Mouse (Mus musculus) layer of hippocampus, postnatal 25 days (tissue): Measurements from ENCODE around the gene Grin2d. TPM values are rescaled to one million over a fixed set of nuclear protein-coding genes. Genes with fewer than 3 reads are reported as not detected.

Experiments
- DNase-seq, 2 experiments: peaks; one replicate each; pipeline ENCODE4 v3.0.0; 2022; ENCODE audit warnings: mixed read lengths in 2 of 2, low spot score in 1 of 2; ENCODE audit errors: extremely low spot score in 1 of 2
- total RNA-seq, 2 experiments: library from RNA; stranded (reverse); gene quantifications; 2 replicates each; pipeline ENCODE4 v1.2.3; 2021

Grin2d gene
- total RNA-seq, 2 experiments from 2014 or later = 11.2 to 12.7 TPM

GRCm38 (mm10) chr7:45813787-45814779 lies 64.1 kb downstream of the Grin2d start, which contains the start of gene Cyth2:
Cyth2 (minus strand) TSS chr7:45814581.
- peak; percentile 90 to 96 for DNase-seq

- no peak for DNase-seq
Measured at GRCm38 (mm10) chr7:45812921-45813320, 65.3 kb downstream of the Grin2d start.

- DNase-seq = no peak
Measured at GRCm38 (mm10) chr7:45809276-45810075, 68.7 kb downstream of the Grin2d start.

DNA sequence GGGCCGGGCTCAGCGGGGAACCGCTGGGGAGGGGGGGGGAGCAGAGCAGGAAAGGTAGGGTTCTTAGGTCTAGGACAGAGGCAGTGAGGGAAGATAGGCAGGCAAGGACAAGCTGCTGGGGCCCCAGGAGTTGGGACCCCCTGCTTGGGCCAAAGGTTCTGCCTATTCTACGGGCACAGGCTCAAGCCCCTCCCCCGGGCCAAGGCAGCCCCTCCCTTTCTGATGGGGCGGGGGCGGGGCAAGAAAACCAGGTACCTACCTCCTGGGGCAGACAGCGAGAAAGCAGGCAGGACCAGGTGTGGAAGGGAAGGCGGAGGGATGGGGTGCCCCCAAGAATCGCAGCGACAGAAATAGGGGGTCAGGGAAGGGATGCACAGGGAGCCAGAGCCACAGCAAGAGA lies 69.7 kb downstream of the Grin2d start:
- no peak for DNase-seq

DNA sequence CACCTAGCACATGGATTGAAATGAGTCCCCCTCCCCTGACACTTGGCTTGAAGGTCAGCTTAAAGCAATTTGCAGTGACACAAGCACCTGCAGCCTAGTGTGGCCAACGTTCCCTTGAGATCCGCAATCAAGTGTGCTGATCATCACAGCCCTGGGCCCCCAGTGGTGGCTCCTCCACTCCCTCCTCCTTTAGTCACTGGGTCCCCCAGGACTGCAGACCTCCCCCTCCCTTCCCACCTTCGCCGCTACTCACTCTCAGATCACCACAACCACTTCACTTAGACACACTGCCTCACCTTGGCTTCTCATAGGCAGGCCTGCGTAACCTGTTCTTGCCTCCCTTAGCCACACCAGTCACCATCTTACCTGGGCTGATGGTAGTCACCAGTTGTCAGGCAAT lies 72.2 kb downstream of the Grin2d start:
- no peak for DNase-seq

- no peak for DNase-seq
Measured at GRCm38 (mm10) chr7:45802551-45802950, 75.6 kb downstream of the Grin2d start.

GRCm38 (mm10) chr7:45801348-45801747 lies 76.8 kb downstream of the Grin2d start:
- DNase-seq = peak; percentile 89 to 98

DNA sequence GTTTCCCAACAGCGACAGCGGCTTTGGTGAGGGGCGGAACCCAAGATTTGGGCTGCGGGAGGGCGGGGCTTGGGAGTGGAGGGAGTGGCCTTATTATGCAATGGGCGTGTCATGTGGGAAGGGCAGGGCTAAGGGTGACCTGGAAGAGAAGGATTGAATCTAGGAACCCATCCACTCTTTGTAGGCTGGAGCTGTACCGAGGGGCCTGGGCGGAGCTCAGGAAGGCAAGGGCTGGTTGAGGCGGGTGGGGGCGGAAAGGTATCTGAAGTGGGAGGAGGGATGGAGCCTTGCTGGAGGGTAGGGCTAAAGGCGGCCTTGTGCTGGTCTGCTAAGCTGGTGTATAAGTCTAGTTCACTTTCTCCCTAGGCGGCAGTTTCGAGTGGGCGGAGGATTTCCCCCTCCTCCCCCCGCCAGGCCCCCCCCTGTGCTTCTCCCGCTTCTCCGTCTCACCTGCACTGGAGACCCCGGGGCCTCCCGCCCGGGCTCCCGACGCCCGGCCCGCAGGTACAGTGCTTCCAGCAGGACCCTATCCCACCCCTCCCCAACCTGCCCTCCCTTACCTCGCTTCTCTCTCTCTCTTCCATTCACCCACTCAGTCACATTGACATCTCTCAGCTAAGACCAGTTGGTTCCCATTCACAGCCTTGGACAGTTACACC lies 77.5 kb downstream of the Grin2d start:
- DNase-seq = no peak

GRCm38 (mm10) chr7:45800001-45800400 lies 78.2 kb downstream of the Grin2d start:
- DNase-seq = no peak

DNA sequence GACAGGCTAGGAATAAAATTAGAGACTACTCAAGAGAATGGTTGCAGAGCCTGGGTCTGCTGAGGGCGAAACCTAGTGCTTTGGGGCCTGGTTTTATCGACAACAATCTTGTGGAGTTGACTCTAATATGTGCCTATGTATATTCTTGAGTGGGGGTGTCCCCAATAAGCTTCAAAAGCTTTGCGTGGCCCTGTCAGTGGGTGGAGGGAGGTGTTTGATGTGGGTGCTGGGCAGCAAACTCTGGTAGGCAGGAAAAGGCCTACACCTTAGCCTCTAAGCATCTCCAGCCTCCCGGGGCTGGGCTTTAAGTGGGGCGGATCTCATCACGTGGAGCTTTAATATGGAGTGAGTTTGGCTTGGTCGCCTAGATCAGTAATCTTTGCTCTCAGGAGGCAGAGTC lies 79.2 kb downstream of the Grin2d start:
- DNase-seq = no peak

- no peak for DNase-seq
Measured at GRCm38 (mm10) chr7:45798511-45798836, 79.7 kb downstream of the Grin2d start.

GRCm38 (mm10) chr7:45797661-45798510 lies 80.3 kb downstream of the Grin2d start:
- no peak for DNase-seq

DNA sequence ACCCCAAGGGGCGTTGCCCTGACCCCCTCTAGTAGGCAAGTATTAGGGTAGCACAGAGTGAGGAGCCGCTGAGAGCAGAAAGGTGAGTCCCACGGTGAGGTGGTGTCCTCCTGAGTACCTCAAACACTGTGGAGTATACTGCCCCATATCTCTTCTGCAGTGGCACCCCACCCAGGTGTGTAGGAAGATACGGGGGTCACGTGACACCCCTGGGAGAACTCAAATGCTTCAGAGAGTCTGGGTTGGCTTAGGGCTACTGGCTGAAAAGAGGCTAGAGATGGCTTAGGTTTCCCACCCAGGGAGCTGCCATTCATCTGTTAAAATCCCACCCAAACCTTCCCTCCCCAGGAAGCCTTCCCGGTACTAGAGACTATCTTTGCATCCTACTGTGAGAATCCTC lies 81.2 kb downstream of the Grin2d start:
- DNase-seq = no peak

DNA sequence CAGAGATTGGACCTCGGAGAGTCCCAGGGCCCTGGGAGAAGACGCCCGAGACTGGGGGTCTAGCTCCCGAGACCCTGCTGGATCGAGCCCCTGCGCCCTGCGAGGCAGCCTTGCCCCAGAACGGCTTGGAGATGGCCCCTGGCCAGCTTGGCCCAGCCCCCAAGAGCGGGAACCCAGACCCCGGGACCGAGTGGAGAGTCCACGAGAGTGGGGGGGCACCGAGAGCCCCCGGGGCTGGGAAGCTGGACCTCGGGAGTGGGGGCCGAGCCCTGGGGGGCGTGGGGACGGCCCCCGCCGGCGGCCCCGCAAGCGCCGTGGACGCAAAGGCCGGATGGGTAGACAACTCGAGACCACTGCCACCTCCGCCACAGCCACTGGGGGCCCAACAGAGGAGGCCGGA lies 83.2 kb downstream of the Grin2d start:
- no peak for DNase-seq

- no peak for DNase-seq
Measured at GRCm38 (mm10) chr7:45793969-45794585, 84.1 kb downstream of the Grin2d start.

- DNase-seq = no peak
Measured at GRCm38 (mm10) chr7:45793240-45793639, 84.9 kb downstream of the Grin2d start.

DNA sequence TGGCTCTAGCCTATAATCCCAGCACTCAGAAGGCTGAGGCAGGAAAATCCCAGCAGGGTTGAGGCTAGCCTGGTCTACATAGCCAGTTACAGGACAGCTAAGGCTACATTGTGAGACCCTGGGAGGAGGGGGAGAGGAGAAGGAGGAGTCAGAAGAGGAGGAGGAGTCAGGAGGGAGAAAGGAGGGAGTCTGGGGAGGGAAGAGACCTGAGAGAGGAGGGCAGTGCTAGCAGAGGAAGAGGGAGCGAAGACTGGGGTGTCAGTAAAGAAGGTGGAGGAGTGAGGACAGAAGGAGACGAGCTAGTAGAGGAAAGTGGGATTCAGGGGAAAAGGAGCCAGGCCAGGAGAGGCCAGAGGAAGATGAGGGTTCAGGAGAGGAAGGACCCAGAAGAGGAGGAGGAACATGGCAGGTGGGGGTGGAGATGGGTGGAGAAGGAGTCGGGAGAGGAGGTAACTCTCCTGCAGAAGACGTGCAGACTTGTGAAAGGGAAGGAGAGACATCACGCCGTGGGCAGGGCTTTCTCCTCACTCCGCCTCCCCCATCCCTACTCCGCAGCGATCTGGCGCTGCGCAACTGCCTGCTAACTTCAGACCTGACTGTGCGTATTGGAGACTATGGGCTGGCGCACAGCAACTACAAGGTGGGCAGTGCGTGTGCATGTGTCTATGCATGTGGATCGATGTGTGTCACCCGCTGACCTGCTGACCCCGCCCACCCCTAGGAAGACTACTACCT lies 86.3 kb downstream of the Grin2d start:
- no peak for DNase-seq

- DNase-seq = no peak
Measured at GRCm38 (mm10) chr7:45790721-45791120, 87.5 kb downstream of the Grin2d start.

- DNase-seq = no peak
Measured at GRCm38 (mm10) chr7:45787642-45788041, 90.5 kb downstream of the Grin2d start.
